In genomic region chr7:128105246-128105645, GRCm38 (mm10) we compare ENCODE assay signal across 1 mouse cellular context.
A peak's percentile ranks its signal among the peaks of the same experiment; 100 is the strongest.
TF ChIP-seq lines count a peak whose summit lies in the region.

No protein-coding gene starts in this region.

TF ChIP-seq in CH12.LX, 34 proteins besides CTCF, POLR2A, EP300 and RAD21:
- TF ChIP-seq SMC3 (IDR thresholded peaks at IDR 0.05; ENCODE audit: low read depth, low read length) (peak; percentile 45), SIN3A (IDR thresholded peaks at IDR 0.05; ENCODE audit: low read length) (no peak), MEF2A (IDR thresholded peaks at IDR 0.05; ENCODE audit: borderline replicate concordance, low read depth, low read length) (no peak), KAT2A (IDR thresholded peaks at IDR 0.05; ENCODE audit: insufficient replicate concordance, low read length) (no peak)
